Mouse (Mus musculus) cerebral cortex, adult 2 months (tissue): ENCODE measurements around the gene Myo1e.

ENCODE experiments used
- WGBS: fragments of 180-500 bp; shearing (Covaris S2); methylation state at CpG from one replicate; pipeline ENCODE4 v1.1.7; 2018; 5-methylcytosine and 5-hydroxymethylcytosine counted together

The Myo1e gene

DNA sequence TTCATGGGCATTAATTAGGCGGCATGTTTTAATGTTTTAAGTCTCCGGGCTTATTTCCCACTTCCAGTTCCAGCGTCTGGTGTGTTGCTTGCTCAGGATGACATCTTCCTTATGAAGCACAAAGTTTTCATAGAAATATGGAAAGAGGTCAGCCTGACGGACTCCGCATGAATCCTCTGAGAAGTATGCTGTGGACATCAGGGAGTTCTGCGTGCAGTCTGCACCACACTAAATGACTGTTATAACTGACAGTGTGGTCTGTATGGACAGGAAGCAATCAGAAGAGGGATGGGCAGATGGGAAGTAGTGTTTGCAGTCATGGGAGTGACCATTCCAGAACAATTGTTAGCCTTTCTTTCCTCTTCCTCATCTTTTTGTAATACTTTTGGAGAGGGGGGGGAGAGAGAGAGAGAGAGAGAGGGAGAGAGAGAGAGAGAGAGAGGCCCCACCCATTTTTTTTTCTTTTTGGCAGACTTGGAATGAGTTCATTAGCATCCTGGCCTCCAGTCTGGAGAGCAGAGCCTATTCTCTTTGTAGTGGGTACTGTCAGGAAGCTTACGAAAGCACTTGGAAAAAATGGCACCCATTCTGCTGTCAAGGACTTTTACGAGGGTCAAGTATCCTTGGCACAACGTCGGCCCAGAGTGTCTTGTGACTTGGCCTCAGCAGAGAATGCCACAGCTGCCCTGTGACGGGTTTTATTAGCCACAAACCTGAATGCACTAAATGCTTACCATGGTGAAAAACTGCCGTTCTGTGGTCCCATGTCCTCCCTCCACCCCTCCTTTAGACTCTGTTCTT lies 42.9 kb downstream of the Myo1e start:
- WGBS, result 64% methylated on average over 12 of the region's 12 CpGs

DNA sequence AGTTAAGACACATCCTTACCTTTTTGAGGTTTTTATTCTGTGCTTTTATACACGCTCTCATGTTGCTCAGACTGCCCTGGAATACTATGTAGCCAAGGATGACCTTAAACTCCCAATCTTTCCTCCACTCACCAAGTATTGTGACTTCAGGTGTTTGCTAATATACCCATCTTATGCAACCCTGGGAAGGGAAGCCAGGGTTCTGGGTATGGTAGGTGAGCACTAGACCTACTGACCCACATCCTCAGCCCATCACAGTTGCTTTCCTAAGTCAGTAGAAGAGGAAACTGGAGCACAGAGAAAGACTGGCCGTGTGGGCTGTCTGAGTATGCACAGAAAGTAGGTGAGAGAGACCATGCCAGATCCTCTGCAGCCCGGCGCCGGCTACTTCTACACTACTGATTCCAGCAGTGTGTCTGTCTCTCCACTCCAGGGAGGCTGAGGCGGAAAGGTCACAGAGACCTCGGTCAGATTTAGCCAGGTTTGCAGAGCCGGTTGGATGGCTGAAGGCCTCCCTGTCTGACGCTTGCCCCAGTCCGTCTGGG lies 44.4 kb downstream of the Myo1e start:
- WGBS, result 86% methylated on average over 10 of the region's 10 CpGs

DNA sequence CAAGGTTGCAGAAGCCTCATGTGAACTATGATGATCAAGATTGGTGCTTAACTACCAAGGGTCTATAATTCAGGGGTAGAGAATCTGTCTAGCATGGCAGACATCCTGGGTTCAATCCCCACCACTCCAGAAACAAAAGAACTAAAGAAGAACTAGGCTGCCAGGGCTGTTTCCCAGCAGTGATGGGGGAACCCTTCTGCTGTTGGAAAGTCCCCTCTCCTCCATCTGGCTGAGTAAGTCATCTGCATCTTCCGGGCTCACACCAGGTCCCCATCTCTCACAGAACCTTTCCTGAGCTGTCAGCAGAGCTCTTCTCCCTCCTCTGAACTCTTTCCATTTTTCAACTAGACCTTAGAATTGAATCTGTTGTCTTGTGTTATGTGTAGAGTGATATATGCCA lies 45.9 kb downstream of the Myo1e start:
- WGBS, result 83% methylated on average over 1 of the region's 1 CpGs

DNA sequence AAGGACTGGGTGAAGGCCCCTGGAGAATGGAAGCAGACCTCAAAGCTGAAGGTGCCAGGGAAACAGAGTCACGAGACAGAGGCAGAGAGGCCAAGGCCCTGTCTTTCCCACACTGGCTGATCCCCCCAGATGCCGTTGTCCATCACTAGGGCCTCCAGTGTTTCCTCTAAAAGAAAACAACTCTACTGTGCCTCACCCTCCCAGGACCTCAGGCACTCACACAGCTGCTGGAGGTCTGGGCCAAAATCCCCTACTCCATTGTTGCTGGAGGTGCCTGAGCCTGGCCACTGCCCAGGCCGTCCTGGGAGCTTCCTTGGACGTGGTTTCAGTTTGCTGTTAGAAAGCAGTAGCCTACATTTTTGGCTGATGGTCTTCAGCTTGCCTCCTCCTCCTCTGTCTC lies 47.9 kb downstream of the Myo1e start:
- WGBS, result 61% methylated on average over 4 of the region's 4 CpGs

DNA sequence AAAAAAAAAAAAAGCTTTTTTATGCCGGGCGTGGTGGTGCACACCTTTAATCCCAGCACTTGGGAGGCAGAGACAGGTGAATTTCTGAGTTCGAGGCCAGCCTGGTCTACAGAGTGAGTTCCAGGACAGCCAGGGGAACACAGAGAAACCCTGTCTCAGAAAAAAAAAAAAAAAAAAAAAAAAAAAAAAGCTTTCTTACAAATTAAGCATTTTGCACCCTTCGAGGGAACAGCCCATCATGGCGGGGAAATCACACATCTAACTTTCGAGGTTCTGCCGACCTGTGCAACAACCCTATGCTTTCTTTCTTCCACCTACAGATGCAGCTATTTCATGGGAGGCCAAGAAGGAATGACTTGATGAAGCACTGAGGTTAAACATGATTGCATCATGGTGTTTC lies 48.9 kb downstream of the Myo1e start:
- WGBS, result 96% methylated on average over 7 of the region's 7 CpGs

DNA sequence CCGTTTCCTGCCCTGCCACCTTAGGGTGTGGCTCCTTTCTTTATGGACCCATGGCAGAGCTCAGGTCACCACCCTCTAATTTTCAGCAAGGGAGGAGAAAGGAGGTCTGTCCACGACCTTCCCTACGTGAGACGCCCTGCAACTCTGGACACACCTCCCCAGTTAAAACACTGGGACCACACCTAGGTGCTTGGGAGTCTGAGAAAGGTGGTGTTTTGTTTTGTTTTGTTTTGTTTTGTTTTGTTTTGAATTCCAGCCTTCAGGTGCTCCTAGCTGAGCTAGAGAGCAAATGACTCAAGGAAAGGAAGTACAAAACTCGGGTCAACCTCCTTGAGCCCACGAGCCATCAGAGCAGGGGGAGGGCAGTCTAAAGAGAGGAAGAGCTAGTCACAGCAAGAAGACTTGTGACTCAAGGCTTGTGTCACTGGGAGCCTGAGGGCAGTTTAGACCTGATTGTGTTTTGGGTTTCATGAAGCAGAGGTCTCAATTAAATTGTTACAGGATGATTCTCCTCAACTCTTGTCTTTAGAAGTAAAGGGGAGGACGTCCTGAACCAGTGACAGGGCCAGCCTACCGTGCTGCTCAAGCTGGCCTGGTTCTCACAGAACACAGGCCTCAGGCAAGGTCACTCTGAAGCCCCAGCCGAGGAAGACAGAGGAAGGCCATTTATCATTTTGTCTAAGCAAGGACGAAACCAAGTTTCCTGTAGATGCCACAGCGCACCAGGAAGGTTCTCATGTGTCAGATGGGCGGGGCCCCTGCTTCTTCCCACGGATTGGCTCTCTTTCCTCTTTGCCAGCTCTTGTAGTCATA lies 50.3 kb downstream of the Myo1e start:
- WGBS, result 65% methylated on average over 13 of the region's 13 CpGs

DNA sequence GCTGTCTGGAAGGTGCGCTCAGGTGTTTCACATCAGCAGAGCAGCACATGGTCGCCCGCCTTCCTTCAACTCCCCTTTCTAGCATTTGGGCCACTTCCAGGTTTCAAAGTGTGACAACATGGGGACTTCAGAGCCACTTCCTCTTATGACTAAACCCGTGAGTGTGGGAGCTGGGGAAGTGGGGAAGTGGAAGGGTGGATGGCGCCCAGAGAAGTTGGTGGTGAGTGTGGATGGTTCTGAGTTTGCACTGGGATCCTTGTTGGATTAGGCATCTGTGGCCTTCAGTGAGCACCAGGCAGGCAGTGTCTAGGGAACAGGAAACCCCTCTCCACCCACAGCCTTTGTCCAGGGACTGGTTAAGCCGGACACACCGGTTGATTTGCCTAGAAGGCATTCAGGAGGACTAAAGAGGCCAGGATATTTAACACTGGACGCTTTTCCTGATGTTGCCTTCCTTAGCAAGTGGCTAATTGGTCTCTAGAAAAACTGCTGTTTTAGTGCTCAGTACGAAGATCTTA lies 53.2 kb downstream of the Myo1e start:
- 70% methylated on average over 9 of the region's 9 CpGs for WGBS

DNA sequence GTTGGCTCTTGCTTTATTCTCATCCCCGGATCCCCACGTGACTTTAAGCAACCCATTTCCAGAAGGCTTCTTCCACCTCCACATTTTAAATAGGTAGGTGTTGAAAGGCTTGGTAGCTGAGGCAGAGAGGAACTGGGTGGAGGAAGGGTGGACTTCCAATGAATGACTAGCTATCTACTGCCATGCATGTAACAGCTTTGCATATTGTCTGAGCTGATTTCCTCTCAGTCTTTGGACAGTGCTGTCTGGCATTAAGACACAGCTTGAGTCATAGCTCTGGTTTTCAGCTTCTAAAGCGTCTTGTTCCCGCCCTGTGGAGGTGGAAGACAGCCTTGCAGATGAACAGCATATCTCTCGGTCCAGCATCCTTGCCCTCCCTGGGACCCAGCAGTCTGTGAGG lies 54.5 kb downstream of the Myo1e start:
- 60% methylated on average over 5 of the region's 5 CpGs for WGBS

DNA sequence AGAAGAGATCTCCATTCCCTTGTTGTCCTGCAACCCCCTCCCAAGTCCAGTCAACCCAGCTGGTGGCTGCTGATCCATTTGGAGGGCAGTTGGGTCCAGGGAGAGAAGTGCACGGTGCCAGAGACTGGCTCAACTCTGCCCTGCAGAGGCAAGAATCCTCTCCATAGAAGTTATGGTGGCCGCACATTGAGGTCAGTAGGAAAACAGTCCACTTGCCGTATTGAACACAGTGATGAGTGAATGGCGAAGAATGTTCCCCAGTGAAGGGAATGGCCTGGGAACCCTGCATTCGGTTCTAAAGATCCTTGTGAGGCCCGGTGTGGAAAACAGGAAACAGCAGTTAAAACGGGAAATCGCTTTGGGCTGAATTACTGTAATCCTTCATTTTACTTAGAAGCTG lies 56.0 kb downstream of the Myo1e start:
- 62% methylated on average over 8 of the region's 8 CpGs for WGBS

DNA sequence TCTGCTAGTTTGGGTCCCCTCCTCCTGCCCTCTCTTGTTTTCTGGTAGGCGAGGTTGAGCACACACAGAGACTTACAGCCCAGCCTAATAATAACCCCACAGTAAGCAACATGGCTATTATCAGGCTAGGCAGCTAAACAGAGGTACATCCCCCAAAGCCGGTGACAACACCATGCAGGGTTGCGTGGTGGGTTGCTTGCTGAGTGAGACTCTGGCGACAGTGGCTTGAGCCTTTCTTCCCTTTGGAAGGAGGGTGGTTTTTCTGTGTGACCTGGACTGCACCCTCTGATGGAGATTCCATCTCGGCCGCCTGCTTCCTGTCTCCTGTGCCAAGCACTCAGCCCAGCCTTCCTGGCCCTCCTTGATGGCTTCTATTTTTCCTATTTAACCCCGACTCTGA lies 56.6 kb downstream of the Myo1e start:
- 57% methylated on average over 7 of the region's 7 CpGs for WGBS

DNA sequence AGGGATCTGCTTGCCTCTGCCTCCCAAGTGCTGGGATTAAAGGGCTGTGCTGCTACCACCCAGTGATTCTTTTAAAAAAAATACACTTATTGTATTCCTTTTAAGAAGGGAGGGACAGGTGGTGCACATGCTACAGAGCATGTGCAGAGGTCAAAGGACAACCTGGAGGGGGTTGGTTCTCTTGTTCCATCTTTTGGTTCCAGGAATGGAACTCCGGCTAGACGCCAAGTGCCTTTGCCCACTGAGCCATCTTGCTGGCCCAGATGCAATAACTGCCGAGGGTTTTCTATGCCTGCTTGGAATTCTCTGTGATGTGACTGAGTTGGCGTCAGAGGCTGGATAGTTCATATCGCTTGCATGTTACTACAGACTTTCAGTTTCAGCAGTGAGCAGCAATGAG lies 58.4 kb downstream of the Myo1e start:
- 71% methylated on average over 5 of the region's 5 CpGs for WGBS

DNA sequence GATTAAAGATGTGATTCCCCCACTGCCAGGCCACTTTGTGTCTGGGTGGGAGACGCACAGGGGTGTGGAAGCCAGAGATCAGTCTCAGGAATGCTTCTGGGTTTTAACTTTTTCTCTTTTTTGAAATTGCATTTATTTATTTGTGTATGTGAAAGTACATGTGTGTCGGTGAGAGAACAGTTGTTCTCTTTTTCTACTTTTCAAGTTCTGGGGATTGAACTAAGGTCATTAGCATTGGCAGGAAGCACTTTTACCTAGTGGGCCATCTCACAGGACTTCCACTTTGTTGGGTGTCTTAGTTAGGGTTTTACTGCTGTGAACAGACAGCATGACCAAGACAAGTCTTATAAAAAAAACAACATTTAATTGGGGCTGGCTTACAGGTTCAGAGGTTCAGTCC lies 59.0 kb downstream of the Myo1e start:
- 88% methylated on average over 2 of the region's 2 CpGs for WGBS

DNA sequence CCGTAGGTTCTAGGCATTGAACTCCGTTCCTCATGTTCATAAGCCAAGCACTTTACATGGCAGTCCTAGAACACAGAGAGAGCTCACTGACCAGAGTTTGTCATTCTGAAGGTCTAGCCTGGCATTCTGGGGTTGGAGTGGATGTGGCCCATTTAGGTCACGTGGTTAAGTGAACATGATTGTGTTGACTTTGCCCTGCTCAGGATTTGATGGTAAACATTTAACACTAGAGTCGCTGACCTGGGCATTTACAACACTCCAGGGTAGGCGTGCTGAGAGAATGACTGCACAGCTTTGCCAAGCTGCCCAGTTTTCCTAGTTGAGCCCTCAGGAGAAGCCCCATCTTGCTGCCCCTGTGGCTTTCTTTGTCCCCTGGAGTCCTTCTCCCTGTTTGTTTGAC lies 60.0 kb downstream of the Myo1e start:
- 94% methylated on average over 5 of the region's 5 CpGs for WGBS

DNA sequence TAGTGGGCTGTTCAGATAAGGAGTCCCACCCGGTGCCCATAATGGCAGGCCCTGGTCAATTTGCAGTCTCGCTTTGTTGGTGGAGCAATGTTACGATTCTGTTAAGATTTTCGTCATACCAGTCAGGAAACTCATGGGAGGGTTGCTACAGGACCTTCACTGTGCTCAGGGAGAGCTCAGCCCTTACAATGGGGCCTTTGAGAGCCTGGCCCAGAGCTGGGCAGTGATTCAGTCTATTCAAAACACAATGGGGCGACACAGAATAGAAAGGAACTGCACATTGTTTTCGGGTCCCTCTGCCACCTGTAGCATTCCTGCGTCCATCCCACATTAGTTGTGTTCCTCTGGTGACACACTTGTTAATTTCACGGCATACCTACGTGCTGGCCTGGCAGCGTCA lies 62.2 kb downstream of the Myo1e start:
- 61% methylated on average over 10 of the region's 10 CpGs for WGBS

DNA sequence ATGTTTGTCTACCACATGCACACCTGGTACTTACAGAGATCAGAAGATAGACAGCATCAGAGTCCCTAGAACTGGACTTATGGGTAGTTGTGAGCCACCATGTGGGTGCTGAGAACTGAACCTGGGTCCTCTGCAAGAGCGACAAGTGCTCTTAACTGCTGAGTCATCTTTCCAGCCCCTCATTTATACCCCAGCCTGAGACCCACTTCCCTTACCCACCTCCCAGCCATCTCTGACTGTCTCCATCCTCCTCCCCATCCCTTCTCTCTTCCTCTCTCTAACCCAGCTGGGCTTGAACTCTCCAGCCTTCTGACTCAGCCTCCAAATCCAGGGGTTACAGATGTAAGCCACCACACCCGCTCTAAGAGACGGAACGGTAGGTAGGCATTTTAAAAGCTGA lies 63.3 kb downstream of the Myo1e start:
- 83% methylated on average over 4 of the region's 4 CpGs for WGBS

DNA sequence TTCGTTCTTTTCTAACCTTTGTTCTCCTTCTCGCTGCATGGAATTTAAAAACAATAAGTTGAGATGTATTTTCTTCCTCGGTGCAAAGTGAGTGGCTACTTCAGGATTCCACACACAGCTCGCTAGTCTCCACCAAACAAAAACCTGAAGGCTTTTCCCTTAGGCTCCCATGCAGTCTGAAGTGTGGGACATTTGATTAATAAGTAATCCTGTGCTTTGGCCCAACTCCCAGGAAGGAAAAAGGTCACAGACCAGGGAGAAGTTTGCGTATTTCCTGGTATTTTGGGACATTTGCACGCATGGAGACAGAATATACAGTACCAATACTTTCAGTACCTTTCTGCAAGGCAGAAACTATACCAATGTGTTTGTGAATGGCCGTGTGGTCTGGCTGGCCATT lies 64.0 kb downstream of the Myo1e start:
- 69% methylated on average over 7 of the region's 7 CpGs for WGBS

DNA sequence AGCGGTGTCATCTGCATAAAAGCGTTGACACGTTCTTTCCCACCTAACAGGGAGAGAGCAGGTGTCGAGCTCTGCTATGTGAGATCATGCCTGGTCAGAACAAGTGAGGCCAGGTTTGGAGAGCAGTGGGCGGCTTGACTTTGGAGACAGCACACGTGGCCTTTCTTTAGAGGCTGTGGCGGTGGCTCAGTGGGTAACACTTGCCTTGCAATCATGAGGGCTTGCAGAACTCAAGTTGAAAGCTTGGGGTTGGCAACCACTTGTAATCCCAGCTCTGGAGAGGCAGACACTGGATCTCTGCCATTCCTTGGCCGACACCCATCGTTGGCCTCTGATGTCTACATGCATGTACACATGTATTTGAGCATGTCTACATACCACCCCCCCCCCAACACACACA lies 64.5 kb downstream of the Myo1e start:
- WGBS, result 94% methylated on average over 9 of the region's 9 CpGs

DNA sequence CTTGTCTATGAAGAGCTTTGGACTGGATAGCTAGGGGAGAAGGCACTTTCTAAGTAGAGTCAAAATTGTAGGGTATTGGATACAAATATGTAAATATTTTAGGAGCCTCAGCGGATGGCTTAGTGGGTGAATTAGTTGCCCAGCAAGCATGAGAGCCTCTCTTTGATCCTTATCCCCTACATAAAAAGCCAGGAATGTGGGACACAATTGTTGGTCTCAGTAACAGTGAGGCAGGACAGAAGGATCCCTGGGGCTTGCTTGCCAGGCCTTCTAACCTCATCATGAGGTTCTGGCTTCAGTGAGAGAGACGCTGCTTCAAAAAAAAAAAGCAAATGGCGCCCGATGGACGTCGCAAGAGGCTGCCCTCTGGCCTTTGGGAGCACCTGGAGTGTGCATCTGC lies 66.9 kb downstream of the Myo1e start:
- WGBS, result 93% methylated on average over 6 of the region's 6 CpGs

DNA sequence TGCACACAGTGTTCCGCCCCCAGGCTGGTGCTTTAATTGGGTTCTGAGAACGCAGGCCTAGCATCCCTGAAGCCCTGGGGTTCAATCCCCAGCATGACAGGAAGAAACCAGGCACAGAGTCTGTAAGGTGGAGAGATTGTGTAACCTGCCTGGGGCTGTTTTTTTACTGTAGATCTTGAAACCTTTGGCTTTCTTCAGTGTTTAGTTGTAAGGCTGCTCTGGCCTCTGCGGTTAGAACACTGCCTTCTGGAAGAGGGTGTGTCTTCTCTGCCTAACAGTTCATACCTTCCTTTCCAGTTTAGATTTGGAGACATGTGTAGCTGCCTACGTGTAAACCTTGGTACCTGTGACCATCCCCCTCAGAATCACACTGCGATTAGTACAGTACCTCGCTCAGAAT lies 67.3 kb downstream of the Myo1e start:
- 94% methylated on average over 6 of the region's 6 CpGs for WGBS

DNA sequence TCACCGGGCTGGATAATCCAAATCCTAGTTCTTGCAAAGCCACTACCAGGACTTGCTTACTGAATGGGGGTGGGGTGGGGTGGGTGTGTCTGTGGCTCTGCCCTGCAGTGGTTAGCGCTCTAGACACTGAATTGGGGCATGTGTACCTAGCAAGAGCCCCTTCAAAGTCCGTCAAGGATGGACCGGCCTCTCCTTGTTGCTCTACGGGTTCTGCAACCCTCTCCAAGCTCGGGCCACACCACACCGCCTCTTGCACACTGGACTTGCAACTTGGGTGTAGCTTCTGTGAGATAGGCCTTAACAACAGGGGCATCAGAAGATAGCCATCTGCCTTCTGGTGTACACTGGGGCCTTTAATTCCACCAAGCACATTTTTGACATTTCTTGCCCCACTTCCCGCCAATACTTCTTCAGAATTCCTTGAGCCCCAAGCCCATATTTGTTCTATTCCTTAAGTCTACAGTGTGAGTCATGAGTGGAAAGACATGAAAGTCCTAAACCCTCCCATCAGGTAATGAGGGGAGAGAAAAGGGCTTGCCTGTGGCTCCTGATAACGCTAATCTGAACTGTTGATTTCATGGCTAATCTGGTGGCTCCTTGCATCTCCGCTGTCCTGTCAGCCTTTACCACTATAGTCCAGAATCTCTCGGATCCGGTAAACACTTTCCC lies 67.9 kb downstream of the Myo1e start:
- 98% methylated on average over 12 of the region's 12 CpGs for WGBS

DNA sequence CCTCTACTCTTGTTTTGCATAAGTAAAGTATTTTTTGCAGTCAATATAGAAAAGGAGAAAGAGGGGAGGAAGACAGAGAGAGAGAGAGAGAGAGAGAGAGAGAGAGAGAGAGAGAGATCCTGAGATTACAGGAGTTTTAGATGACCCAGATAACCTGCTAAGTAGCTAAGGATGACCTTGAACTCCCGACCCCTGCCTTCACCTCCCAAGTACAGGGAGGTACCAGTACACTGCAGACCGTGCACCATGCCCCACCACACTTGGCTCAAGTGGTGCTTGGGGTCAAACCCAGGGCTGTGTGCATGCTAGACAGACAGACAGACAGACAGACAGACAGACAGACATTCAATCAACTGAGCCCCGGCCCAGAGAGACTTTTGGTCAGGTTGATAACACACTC lies 69.9 kb downstream of the Myo1e start:
- 96% methylated on average over 3 of the region's 3 CpGs for WGBS

DNA sequence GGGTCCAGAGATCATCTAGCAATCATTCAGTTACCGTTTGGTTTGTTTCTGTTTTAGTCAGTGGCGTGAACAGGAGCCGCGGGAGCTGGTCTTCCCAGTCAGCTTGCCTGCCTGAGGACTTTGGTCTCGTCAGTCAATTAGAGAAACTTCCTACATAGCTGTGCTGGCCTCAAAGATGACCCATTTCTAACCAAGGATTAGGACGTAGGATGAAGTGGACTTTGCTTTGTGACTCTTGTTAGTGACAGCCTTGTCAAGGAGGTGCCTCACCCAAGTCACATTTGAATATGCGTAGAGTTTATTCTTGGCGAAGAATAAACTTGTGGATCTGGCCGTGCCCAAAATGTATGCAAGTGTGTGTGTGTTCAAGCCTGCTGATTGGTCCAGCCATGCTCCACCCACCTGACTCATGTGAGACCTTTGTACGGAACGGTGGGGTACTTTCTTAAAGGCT lies 70.4 kb downstream of the Myo1e start:
- 91% methylated on average over 11 of the region's 11 CpGs for WGBS
